Mouse (Mus musculus) ovary, adult 18-20 months (tissue): ENCODE measurements at regions not wholly inside any gene's neighbourhood (a gene's known extent, or its start where the extent isn't known, plus 50 kb on each side); places are given as distances from the start of the nearest gene placed in this dataset.

Experiments used
- DNase-seq: peaks from one replicate; pipeline ENCODE4 v3.0.0; 2022; ENCODE audit warnings: low spot score, mixed read lengths

GRCm38 (mm10) chr3:81482742-81483141, 446.5 kb downstream of the Pdgfc start:
- no peak for DNase-seq

GRCm38 (mm10) chr3:81483363-81483762, 447.1 kb downstream of the Pdgfc start:
- no peak for DNase-seq

GRCm38 (mm10) chr3:81505316-81505715, 427.1 kb upstream of the Ctso start:
- no peak for DNase-seq

GRCm38 (mm10) chr3:81508611-81509010, 423.8 kb upstream of the Ctso start:
- DNase-seq, result no peak

- DNase-seq, result no peak
These were observed 410.6 kb upstream of the Ctso start for GRCm38 (mm10) chr3:81521804-81522203.

- no peak for DNase-seq
These were observed 401.5 kb upstream of the Ctso start for GRCm38 (mm10) chr3:81530872-81531271.

- no peak for DNase-seq
These were observed 396.8 kb upstream of the Ctso start for GRCm38 (mm10) chr3:81535448-81536205.

GRCm38 (mm10) chr3:81554773-81555172, 377.6 kb upstream of the Ctso start:
- DNase-seq, result no peak

- no peak for DNase-seq
These were observed 369.7 kb upstream of the Ctso start for GRCm38 (mm10) chr3:81562610-81563258.

GRCm38 (mm10) chr3:81563858-81564756, 368.3 kb upstream of the Ctso start:
- DNase-seq, result peak; percentile 17

- DNase-seq, result no peak
These were observed 367.7 kb upstream of the Ctso start for GRCm38 (mm10) chr3:81564757-81565063.

GRCm38 (mm10) chr3:81583387-81584027, 348.9 kb upstream of the Ctso start:
- DNase-seq, result no peak

- DNase-seq, result no peak
These were observed 343.3 kb upstream of the Ctso start for GRCm38 (mm10) chr3:81589109-81589508.

GRCm38 (mm10) chr3:81629157-81629556, 303.2 kb upstream of the Ctso start:
- no peak for DNase-seq

GRCm38 (mm10) chr3:81658490-81658889, 273.9 kb upstream of the Ctso start:
- no peak for DNase-seq

GRCm38 (mm10) chr3:81661620-81662019, 270.8 kb upstream of the Ctso start:
- no peak for DNase-seq

- no peak for DNase-seq
These were observed 266.1 kb upstream of the Ctso start for GRCm38 (mm10) chr3:81666262-81666661.

- no peak for DNase-seq
These were observed 255.8 kb upstream of the Ctso start for GRCm38 (mm10) chr3:81676570-81676969.

GRCm38 (mm10) chr3:81701974-81702697, 230.3 kb upstream of the Ctso start:
- DNase-seq, result no peak

GRCm38 (mm10) chr3:81718911-81719310, 213.5 kb upstream of the Ctso start:
- DNase-seq, result no peak

- DNase-seq, result no peak
These were observed 196.9 kb upstream of the Ctso start for GRCm38 (mm10) chr3:81735463-81735862.

- no peak for DNase-seq
These were observed 195.6 kb upstream of the Ctso start for GRCm38 (mm10) chr3:81736838-81737237.
